Mouse (Mus musculus) Patski (cell line): ENCODE data around the gene Zfand5. TPM values are rescaled to one million over a fixed set of nuclear protein-coding genes. Genes with fewer than 3 reads are reported as not detected.
"Not testable (repeated sequence)": the region's sequence is repeated elsewhere in the genome, so short reads cannot be mapped to it uniquely, and the experiment has no call there.

Experiments used
- ATAC-seq: fragments of 100-300 bp; one replicate; pipeline ENCODE4 v1.8.0; 2021
- CTCF ChIA-PET: fragments of 350-600 bp; sonication (Branson Sonifier 250); formaldehyde crosslinking; loops from one replicate; lab custom pipeline; 2022; ENCODE audit warnings: inconsistent platforms; lab: Charles Lee
- POLR2A ChIA-PET: fragments of 350-600 bp; sonication (Branson Sonifier 250); formaldehyde crosslinking; loops from one replicate; lab custom pipeline; 2022; ENCODE audit warnings: antibody characterized with exemption, inconsistent platforms; lab: Charles Lee
- DNase-seq: peaks from one replicate; pipeline ENCODE4 v3.0.0-alpha.2; 2011; ENCODE audit warnings: low read depth, low spot score
- H3K27me3 ChIP-seq: fragments of 371-371 bp; one replicate; pipeline ENCODE4 v1.5.1; 2021
- CTCF ChIP-seq: fragments of 100-300 bp; IDR thresholded peaks from one replicate; pipeline ENCODE4 v1.5.1; 2021
- in situ Hi-C: fragments of 300-500 bp; cut with MboI; formaldehyde crosslinking; loops from 3 replicates; pipeline ENCODE4 v1.11.1; 2018; ENCODE audit warnings: low pct_unique_long_range_greater_than_20kb, mixed read lengths
- polyA plus RNA-seq: library from polyadenylated mRNA; unstranded; gene quantifications from one replicate; pipeline ENCODE4 v1.2.3, GENCODE M21; 2021

The Zfand5 gene
- polyA plus RNA-seq, 1 experiment from 2014 or later: 150 TPM

DNA sequence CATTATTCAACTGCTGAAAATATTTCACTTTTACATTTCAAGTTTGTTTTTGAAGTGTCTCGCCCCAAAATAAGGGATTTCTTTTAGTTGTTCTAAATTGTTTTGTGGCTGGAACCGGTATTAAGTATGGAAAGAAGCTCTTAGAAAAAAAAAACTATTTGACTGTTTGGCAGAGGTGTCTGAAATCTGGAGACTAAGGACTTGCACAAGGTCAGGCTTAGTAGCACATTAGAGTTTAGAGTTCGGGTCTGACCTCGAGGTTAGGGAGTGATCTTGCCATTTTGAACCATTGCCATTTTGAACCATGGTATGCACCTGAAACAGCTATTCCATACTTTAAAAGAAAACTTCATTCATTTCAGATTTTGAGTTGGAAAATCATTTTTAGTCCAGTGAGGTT lies 1.4 kb downstream of the Zfand5 start:
- ChIA-PET CTCF (interaction anchor here (1.1 to 1.8 kb wide), 5 partner anchors 8 to 240 kb away, joined by 3 to 4 read pairs (median 4); no protein-coding TSS in a partner anchor), POLR2A (interaction anchor here (0.5 to 3.8 kb wide), 9 partner anchors 113 to 1870 kb away, joined by 3 to 28 read pairs (median 5); no protein-coding TSS in a partner anchor)
- H3K27me3 ChIP-seq: no peaks in the 10 kb centered on the region
- DNase-seq (no peak), ATAC-seq (no peak)
- in situ Hi-C loops: loop anchor here (5.0 kb wide), 3 partner anchors 116 to 236 kb away; no protein-coding TSS in a partner anchor
- TF ChIP-seq CTCF: no peak

- in situ Hi-C loops: loop anchor here (5.0 kb wide), 3 partner anchors 117 to 237 kb away; no protein-coding TSS in a partner anchor
- TF ChIP-seq CTCF: peak; percentile 13
- ChIA-PET CTCF (interaction anchor here (0.9 to 1.8 kb wide), 6 partner anchors 9 to 240 kb away, joined by 3 to 4 read pairs (median 4); no protein-coding TSS in a partner anchor), POLR2A (interaction anchor here (0.5 to 3.8 kb wide), 7 partner anchors 16 to 238 kb away, joined by 3 to 28 read pairs (median 5); no protein-coding TSS in a partner anchor)
- peak; percentile 48 for DNase-seq
- no peaks in the 10 kb centered on the region for H3K27me3 ChIP-seq
- ATAC-seq: peak; percentile 4
These were observed 2.1 kb downstream of the Zfand5 start for GRCm38 (mm10) chr19:21274181-21274591.

DNA sequence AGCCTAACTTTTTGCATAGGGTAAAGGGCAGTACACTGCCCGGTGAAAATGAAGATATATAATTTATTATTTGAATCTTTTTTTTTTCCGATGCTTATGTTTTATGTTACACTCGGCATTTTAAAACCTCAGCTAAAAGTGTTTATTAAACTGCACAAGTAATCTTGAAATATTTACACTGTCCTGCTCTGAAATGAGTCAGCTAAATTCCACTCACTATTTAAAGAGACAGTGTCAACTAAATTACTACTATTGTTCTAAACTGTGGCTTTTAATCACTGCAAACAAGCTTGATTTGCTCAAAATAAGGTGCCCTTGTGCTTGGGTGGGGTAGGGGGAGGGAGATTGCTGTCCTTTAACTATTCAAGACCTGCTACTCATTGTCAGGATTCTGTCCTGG lies 2.6 kb downstream of the Zfand5 start:
- no peaks in the 10 kb centered on the region for H3K27me3 ChIP-seq
- DNase-seq (no peak), ATAC-seq (no peak)
- CTCF ChIA-PET: interaction anchor here (0.8 to 1.8 kb wide), 5 partner anchors 9 to 167 kb away, joined by 3 to 4 read pairs (median 4); no protein-coding TSS in a partner anchor
- TF ChIP-seq CTCF: no peak
- in situ Hi-C loops: loop anchor here (5.0 kb wide), 3 partner anchors 117 to 237 kb away; no protein-coding TSS in a partner anchor
- POLR2A ChIA-PET: interaction anchor here (0.5 to 3.8 kb wide), 7 partner anchors 16 to 238 kb away, joined by 3 to 28 read pairs (median 5); no protein-coding TSS in a partner anchor

- ChIA-PET CTCF (no interaction called here), POLR2A (interaction anchor here (0.7 kb wide), 1 partner anchor 19 kb away, joined by 3 read pairs; no protein-coding TSS in a partner anchor)
- H3K27me3 ChIP-seq: no peaks in the 10 kb centered on the region
- in situ Hi-C loops: no loop called here
- ATAC-seq: no peak
- TF ChIP-seq CTCF: no peak
- no peak for DNase-seq
These were observed 4.2 kb downstream of the Zfand5 start for GRCm38 (mm10) chr19:21276317-21276716.

DNA sequence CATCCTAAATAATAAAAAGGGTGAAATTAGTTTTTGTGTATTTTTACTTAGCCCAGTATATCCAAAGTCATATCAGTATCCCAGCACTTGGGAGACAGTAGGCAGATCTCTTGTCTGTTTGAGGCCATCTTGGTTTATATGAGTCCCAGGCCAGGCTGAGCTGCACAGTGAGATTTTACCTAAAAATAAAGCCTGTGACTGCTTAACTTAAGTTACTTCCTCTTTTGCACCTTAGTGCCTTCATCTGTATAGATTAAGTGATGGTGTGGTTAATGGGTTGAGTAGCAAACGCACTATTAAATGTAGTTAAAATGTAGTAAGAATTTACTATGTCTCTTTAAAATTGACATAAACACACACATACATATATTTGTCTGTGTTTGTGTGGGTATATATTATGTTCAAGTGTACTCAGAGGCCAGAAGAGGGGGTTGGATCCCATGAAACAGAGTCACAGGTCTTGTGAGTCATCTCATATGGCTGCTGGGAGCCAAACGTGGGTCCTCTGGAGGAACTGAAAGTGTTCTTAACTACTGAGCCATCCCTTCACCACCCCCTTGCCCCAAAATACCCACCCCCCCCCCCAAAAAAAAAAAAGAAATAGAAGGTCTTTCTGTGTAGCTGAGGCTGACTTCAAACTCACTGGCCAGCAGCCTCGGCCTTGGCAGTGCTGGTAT lies 14.5 kb downstream of the Zfand5 start:
- ChIA-PET CTCF (interaction anchor here (0.8 to 1.5 kb wide), 2 partner anchors 10 to 16 kb away, joined by 3 to 4 read pairs; no protein-coding TSS in a partner anchor), POLR2A (no interaction called here)
- no peaks in the 10 kb centered on the region for H3K27me3 ChIP-seq
- TF ChIP-seq CTCF: no peak
- no peak for DNase-seq
- in situ Hi-C loops: no loop called here
- no peak for ATAC-seq

GRCm38 (mm10) chr19:21297411-21297810 lies 25.3 kb downstream of the Zfand5 start:
- POLR2A ChIA-PET: no interaction called here
- CTCF ChIA-PET: interaction anchor here (1.1 kb wide), 1 partner anchor 10 kb away, joined by 3 read pairs; no protein-coding TSS in a partner anchor
- TF ChIP-seq CTCF: no peak
- H3K27me3 ChIP-seq: no peaks in the 10 kb centered on the region
- ATAC-seq: no peak
- in situ Hi-C loops: no loop called here
- DNase-seq: no peak

GRCm38 (mm10) chr19:21301787-21302186 lies 29.7 kb downstream of the Zfand5 start:
- ChIA-PET POLR2A (interaction anchor here (0.6 to 0.7 kb wide), 2 partner anchors 9 to 867 kb away, joined by 3 to 4 read pairs; no protein-coding TSS in a partner anchor), CTCF (interaction anchor here (1.5 kb wide), 1 partner anchor 14 kb away, joined by 4 read pairs; no protein-coding TSS in a partner anchor)
- TF ChIP-seq CTCF: no peak
- in situ Hi-C loops: no loop called here
- DNase-seq (no peak), ATAC-seq (no peak)
- H3K27me3 ChIP-seq: no peaks in the 10 kb centered on the region

DNA sequence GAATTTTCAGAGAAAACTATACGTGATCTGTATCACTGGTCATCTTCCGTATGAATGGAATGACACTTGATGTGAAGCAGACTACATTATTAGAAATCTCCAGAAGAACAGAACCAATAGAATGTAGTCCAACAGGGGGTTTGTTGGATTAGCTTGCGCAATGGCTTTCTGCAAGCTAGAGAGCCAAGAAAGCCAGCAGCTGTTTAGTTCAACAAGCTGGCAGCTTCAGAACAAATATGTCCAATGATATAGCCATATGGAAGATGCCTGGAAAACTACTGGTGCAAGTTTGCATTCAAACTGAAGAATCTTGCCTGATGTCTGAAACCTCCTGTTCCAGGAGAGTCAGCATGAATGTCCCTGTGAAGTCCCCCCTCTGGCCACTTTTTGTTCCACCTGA lies 35.7 kb downstream of the Zfand5 start:
- ChIA-PET CTCF (no interaction called here), POLR2A (no interaction called here)
- peaks cover 20% of the 10 kb centered on the region for H3K27me3 ChIP-seq
- TF ChIP-seq CTCF: no peak
- no peak for DNase-seq
- no peak for ATAC-seq
- in situ Hi-C loops: no loop called here

- H3K27me3 ChIP-seq: peaks cover 21% of the 10 kb centered on the region
- DNase-seq, ATAC-seq, in situ Hi-C loops, POLR2A ChIA-PET, CTCF ChIA-PET: not testable (repeated sequence)
These were observed 38.3 kb downstream of the Zfand5 start for GRCm38 (mm10) chr19:21310364-21310763.

DNA sequence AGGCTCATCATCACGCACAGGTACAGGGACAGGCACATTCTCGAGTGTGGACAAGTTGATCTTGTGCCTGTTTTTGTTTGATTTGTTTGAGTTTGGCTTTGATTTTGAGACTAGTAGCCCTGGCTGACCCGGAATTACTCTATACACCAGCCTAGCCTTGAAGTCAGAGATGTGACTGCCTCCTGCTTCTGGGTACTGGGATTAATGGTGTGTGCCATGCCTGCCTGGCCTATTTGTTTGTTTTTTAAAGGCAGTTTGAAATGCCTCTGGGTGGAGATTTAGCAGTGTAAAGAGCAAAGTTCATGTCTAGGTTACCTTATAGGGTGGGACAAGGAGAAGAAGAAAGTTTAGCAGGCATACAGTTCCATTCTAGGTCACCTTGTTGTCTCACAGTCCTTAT lies 43.6 kb downstream of the Zfand5 start:
- ATAC-seq: no peak
- in situ Hi-C loops: no loop called here

More for the DNA sequence above, 43.6 kb downstream of the Zfand5 start:
- no peak for TF ChIP-seq CTCF
- peaks cover 27% of the 10 kb centered on the region for H3K27me3 ChIP-seq
- POLR2A ChIA-PET: no interaction called here
- CTCF ChIA-PET: no interaction called here
- DNase-seq: no peak
